Mouse (Mus musculus) forelimb bud, embryonic 11.5 days (tissue): ENCODE results near the gene Limd1.
"Not testable (repeated sequence)": the region's sequence is repeated elsewhere in the genome, so short reads cannot be mapped to it uniquely, and the experiment has no call there.

Experiments used
- DNase-seq: peaks from one replicate; pipeline ENCODE4 v3.0.0-alpha.2; 2012; ENCODE audit warnings: low read depth, low spot score

The Limd1 gene

DNA sequence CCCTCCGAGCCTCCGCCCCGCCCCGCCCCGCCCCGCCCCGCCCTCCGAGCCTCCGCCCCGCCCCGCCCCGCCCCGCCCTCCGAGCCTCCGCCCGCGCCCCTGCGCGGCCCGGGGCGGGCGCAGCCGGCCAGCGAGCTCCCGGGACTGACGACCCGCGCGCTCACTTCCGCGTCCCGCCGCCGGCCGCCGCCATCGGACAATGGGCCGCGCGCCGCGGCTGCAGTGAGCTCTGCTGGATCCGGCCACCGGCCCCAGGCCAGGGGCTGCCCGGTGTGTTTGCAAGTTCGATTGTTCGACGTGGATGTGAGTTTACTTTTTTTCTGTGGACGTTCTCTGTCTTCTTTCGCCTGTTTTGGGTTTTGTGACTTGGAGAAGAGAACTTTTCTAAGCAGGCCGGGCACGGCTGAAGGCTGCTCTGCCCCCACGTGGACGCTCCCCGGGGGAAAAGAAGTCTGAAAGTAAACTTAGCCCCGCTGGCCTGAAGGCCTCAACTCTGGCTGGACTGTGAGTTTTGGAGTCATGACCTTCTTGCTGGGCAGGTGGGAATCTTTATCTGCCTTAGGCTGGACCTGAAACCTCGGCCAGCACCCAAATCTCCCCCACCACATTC, at the start of gene Limd1:
Limd1 (plus strand) TSS at position 121 of the 610 bp plus-strand sequence.
- peak; percentile 59 for DNase-seq

DNA sequence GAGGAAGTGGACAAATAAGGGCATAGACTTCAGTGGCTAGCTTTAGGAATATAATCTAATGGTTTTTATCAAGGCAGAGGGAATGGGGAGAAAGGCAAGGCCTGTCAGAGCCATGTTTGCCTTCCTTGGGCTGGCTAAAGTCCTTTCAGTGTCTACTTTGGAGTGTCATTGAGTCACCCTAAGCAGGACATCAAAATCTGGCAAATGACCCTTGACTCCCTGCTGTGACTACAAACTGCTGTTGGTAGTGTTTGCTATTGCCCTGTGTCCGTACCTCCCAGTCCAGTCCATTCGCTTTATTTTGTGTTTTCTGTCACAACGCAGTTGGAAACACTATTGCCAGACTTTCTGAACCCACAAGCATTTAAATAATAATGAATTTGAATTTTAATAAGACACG, 48.6 kb upstream of the Limd1 start:
- no peak for DNase-seq

DNA sequence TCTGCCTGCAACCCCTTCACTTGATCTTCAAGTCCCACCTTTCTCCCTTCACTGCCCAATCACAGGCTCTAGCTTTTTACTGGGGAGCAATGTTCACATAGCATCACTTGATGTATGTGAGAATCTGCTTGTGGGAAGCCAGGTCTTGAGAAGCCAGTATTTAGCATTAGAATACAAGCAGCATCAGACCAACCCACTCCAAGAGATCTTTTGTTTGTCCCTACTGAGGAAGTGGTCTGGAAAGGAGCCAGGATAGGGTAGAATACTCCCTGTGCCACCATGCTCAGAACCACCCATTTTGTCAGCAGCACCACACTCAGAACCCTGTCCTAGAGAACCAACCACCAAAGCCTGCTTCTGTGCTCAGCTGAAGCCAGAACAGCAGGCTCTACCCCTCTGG, 47.5 kb upstream of the Limd1 start:
- DNase-seq = no peak

DNA sequence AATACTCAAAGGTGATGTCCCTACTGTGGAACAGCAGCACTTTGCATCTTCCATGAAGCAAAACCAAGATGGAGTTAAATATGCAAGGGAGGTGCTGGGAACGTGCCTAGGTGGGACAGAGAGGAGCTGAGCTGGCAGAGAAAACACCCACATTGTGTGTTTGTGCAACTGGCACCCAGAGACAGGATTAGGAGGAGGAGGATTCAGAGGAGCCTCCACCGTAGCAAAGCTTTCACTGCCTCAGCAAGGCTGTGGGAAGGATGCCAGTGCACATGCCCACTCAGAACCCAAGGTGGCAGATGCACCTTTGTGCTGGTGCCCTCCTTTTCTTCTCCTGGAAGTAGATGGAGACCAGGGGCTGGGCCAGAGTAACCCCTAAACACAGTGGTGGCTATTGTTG, 40.3 kb upstream of the Limd1 start:
- no peak for DNase-seq

DNA sequence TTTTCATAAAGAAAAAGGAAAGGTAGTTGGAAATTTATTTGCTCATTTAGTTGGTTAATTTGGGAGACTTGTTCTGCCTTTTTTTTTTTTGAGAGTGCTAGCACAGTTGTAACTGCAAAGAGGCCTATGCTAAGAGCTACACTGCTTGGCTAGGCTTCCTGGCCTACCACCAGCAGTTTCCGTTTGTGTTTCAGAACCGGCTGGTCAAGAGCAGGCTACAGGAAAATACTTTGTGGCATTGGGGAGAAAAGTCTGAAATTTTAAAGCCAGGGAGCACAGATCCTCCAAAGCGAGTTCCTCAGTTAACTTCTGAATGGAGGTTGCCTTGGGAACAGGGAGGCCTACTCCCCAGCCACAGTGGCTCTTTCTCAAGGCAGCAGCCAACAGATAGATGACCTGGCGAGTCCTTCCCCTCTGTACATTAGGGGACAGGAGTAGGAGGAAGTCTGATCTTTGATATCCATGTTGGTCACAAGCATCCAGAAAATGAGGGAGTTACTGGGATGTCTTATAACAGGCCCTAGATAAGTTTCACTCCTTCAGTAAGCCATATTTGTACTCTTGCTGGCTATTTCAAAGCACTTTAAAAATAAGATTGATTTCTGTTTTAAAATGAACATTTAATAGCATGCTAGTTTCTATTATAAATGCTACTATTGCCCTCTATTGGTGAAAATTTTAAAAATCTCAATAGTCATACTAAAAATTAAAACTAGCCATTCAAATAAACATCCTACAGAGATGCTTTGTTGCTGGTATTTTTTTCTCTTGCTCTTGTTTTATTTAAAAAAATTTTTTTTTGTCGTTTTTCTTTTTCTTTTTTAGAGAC, 38.1 kb upstream of the Limd1 start:
- DNase-seq = no peak

DNA sequence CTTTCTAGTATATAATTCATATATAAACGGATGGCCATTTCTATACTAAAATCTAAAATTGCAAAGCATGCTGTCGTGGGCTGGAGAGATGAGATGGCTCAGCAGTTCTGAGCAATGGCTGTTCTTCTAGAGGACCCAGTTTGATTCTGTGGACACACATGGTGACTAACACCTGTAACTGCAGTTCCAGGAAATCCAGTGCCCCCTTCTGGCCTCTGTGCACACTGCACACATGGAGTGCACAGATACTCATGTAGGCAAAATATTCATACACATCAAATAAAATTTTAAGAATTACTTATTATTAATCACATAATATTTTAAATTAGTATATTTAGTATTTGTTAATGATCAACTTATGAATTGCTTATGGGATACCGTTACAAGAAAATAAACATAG, 31.4 kb upstream of the Limd1 start:
- DNase-seq = not testable (repeated sequence)

DNA sequence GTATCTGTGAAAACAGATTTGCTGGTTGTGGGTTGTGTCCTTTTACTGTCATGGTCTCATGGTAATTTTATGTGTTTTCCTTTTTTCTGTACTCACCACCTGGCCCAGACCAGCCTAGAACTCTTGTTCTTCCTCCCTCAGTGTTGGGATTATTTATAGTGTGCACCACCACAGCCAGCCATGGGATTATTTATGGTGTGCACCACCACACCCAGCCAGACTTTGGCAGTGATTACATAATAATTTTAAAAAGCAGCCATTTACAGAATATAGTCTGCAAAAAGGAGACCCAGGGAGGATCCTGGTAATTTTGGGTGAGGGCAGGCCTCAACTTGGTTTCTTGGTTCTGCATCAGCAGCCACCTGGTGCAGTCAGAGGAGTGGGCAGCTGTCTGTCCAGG, 29.9 kb upstream of the Limd1 start:
- no peak for DNase-seq

DNA sequence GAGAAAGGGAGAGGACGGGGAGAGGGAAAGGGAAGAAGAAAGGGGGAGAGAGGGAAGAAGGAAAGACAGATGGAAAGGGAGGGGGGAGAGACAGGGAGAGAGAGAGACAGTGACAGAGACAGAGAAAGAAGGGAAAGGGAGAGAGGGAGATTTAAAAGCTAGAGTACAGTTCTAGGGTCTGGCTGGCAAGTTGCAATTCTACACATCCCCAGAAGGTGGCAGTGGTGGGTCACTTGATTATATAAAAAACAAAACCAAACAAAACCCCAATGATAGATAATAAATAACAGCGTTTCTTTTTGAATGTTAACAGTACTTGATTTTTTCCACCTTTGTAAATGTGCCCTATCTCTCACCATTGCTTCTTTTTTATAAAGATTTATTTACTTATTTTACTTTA, 28.3 kb upstream of the Limd1 start:
- DNase-seq = peak; percentile 50

DNA sequence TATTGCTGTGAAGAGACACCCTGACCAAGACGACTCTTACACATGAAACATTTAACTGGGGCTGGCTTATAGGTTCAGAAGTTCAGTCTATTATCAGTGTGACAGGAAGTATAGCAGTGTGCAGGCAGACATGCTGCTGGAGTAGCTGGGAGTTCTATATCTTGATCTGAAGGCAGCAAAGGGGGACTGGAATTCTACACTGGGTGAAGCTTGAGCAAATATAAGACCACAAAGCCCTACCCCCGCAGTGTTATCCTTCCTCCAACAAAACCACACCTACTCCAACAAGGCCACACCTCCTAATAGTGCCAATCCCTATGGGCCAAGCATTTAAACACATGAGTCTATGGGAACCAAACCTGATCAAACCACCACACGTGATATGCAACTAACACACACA, 26.7 kb upstream of the Limd1 start:
- no peak for DNase-seq

DNA sequence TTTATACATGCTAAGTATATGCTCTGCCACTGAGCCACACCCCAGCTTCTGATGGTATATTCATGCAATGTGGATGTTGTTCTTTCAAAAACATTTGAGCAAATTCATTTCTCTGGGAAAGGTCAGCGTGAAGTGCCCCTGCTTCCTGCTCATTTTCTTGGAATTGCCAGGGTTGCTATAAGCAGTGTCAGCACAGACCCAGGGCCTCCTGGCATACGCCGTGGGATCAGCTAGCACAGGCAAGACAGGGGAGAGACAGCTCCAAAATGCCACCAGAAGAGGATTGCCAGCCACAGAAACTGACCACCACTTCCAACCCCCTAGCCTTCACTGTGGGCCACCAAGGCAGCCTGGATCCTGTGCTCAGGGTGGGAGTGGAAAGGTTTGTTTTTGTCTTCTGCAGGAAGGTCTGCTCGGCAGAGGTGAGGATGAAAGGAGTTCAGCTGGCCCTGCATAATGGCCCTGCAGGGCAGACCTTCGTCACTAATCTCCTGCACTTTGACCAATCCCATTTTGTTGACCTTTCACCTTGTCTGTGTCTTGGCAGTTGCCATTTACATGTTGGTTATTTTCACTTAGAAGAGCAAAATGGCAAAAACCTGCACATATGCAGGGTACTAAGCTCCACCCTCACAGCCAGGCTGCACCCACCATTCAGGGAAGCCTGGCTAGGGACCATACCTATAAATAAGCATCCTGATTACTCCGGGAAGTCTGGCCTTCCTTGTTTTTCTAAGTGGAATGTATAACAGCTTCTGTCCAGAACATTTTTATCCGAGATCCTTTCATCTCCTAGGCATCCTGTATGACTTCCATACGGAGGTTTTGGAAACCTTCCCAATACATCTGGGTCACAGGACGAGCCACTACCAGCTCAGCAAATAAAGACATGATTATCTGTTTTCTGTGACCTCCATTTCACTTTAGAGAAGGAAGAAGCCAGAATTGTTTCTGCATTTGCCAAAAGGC, 21.6 kb upstream of the Limd1 start:
- no peak for DNase-seq

DNA sequence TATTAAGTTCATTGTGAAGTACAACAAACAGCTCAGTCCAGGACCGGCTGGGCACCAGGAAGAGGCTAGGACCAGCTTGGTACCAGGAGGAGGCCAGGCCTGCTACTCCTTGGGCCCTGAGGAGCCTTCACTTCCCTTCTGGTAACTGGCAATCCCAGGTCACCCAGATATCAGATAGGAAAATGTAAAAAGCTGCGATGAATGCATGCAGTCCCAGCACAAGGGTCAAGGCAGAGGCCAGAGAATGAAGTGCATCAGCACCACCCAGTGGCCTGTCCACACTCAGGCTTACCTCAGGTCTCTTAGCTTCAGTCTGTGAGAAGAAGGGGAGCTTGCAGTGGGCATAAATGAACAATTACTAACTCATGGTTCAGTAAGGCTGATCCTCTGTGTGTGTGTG, 20.9 kb upstream of the Limd1 start:
- DNase-seq = no peak

DNA sequence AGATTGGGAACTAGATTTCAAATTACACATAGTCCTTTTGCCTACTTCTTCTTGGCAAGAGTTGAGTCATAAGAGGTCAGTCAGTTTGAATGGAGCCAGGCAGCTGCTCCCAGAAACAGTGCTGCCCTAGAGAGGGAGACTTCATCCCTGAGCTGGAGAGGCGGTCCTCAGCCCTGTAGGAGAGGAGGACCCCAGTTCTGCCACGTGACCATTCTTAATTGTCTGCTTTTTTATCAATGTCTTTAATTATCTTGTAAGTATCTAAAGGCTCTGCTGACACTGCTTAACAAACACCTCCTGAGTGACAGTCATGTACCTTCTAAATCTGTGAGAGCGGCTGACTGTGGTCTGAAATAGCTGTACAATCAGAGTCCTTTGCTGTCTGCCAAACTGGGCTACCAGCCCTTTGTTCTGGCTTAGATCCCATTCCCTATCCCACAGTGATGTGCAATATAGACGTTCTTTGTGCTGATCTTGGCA, 11.3 kb upstream of the Limd1 start:
- no peak for DNase-seq

DNA sequence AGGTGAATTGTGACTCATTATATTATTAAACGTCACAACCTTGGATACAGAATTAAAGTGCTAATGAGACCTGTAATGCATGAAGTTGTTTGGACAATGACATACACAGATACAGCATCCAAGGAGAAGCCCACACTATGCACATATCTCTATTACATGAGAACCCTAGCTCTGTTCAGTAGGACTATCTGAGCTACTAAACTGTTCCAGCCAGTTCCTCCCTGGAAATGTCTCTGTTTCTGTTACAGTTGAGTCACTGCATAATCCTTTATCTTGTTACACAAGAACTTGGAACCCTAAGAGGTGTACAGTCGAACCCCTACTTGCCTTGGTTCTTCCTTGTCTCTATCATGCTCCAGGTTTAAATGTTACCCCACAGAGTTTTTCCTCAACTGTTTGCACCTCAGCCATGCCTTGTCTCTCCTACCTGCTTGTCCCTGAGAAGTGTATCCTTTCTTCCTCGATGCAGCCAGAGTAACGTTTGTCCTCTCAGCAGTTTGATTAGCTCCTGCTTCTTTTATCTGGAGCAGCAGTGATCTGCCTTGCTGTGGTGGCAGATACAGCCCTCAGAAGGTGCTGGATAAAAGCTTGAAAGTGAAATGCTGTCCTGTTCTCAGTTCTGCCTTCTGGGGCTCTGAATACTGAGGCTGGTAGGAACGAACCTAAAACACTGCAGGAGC, 10.0 kb upstream of the Limd1 start:
- no peak for DNase-seq

DNA sequence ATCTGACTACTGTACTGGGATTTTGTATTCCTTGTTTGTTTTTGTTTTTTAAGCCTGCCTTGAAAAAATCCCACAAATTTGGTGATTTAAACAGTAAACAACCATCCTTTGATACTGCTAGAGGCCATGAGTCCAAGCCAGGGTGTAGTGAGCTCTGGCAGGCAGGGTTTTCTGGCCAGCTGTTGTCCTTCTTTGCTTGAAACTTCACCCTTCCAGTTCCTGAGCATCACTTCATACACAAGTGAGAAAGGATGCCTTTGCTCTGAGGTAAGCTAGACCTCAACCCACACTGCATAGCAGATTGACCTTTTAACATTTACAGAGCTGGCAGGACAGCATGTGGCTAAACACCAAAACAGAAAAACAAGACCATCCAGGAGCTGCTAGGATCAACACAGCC, 9.4 kb upstream of the Limd1 start:
- DNase-seq = no peak

DNA sequence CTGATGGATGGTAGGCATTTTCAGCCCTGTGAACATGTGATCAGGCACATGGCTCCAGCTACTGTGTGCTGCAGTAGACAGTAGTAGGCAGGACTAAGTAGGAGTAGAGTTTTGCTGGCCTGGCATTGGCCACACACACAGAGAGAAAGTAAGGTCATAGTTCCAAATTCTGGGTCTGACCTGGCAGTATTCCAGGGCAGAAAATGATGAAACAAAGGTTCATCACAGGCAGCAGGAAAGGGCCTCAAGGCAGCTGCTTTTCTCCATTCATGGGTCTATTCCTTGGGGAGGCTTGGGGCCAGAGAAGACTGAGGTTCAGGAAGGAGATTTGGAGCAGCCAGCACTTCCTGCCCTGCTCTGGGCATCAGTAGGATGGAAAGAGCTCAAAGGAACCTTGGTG, 5.1 kb upstream of the Limd1 start:
- DNase-seq = no peak

DNA sequence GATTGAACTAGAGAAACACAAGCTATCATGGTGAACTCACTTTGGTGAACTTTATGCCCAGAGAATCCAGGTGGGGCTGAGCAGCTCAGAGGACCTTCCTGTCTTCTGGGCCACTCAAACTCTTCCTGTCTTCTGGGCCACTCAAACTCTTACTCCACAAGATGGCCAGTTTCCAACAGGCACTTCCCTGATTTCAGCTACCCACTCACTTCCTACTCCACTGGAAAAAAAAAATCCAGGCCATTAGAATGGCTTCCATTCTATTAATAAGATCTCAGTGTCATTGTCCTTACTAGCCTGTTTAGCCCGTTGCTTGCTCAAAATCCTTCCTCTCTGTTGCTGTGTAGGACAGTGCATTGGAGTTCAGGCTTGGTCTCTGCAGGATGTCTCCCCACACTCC, 2.9 kb upstream of the Limd1 start:
- DNase-seq = no peak

DNA sequence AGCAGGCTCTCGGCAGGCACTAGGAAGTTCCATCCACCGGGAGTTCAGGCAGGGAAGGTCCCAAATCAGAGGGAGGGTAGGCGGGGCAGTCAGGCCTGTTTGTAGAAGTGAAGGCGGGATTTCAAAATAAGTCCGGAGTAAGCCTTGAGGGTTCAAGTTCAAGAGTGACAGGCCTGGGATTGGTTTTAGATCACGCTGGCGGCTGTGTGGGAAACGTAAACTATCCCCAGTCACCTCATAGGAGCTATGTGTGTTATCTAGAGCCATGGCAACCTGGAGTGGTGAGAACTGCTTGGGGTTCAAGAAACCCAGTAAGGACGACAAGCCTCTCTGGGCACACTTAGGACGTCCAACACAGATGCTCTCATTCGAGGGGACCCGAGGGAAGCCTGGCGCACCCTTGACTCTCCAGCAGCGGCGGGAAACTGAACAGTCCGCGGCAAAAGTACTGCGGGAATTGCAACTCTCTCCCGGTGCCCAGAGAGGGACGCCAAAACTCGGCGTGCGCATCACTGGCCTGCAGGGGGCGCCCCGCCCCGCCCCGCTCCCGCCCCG, 398 bp upstream of the Limd1 start:
- peak; percentile 66 for DNase-seq

DNA sequence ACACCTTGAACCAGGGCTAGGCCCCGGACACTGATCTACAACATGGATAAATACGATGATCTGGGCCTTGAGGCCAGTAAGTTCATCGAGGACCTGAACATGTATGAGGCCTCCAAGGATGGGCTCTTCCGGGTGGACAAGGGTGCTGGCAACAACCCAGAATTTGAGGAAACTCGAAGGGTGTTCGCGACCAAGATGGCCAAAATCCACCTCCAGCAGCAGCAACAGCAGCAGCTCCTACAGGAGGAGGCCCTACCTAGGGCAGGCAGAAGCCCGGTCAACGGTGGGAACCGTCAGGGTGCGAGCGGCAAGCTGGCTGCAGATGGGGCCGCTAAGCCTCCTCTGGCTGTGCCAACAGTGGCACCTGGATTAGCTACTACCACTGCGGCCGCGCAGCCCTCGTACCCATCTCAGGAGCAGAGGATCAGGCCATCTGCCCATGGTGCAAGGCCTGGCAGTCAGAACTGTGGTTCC, 727 bp downstream of the Limd1 start:
- DNase-seq = no peak

DNA sequence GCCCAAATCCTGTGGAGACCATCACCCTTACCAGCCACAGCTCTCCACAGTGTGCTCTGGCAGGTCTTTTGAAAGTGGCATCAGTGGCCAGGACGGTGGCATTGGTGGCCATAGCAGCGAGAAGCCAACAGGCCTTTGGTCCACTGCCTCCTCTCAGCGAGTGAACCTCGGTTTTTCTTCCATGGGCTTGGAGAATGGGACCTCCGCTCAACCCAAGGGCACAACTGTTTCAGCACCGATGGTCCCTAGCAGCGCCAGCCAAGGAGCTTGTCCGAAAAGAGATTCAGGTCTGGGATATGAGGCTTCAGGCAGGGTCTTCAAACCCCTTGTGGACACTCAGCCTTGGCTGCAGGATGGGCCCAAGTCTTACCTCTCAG, 1.4 kb downstream of the Limd1 start:
- DNase-seq = no peak

DNA sequence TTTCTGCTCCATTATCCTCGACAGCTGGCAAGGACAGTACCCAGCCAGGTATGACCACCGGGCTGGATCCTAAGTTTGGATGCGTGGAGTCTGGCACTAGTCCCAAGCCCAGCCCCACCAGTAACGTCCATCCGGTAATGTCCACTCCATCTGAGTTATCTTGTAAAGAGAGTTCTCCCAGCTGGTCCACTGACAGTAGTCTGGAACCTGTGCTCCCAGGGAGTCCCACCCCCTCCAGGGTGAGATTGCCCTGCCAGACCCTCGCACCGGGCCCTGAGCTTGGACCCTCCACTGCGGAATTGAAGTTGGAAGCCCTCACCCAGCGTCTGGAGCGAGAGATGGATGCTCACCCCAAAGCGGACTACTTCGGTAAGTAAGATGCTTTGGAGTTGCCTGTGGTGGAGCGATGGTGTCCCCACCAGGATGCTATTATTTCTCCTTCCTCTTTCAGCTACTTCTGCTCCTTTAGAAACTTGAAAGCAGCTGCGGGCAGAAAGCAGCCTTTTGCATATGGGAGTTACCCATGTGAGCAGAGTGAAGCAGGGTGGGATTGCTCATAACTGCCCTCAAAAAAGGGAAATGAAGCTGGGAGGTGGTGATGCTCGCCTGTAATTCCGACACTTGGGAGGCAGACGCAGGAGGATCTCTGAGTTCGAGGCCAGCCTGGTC, 1.9 kb downstream of the Limd1 start:
- DNase-seq = no peak

DNA sequence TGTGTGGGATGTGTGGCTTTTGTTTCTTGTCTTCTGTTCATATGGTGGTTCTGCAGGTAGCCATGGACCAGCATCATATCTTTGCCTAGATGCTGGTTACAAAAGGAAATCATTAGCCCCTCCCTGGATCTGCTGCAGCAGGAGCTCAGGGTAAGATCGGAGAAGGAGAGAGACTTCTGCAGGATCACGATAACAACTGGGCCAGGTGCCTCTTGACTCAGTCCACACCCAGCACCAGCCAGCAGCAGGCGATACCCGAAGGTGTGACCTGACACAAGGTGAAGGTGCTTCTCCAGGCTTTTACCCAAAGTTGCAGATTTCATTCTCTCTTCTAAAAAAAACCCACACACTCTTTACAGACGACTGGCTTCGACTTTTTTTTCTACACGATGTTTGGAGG, 2.6 kb downstream of the Limd1 start:
- no peak for DNase-seq
